Mouse (Mus musculus) ES-Bruce4 (cell line): ENCODE data around the gene Clasp1.

ENCODE experiments used
- CTCF ChIP-seq: IDR thresholded peaks from one replicate; pipeline ENCODE4 v1.8.1; 2011; ENCODE audit warnings: low read depth, low read length
- EP300 ChIP-seq: IDR thresholded peaks from 2 replicates; pipeline ENCODE4 v1.6.1; 2011; ENCODE audit warnings: low read depth, low read length; ENCODE audit not compliant: insufficient read depth
- POLR2A ChIP-seq: IDR thresholded peaks from one replicate; pipeline ENCODE4 v1.8.1; 2011; ENCODE audit warnings: low read length; ENCODE audit not compliant: insufficient read depth

- TF ChIP-seq CTCF (no peak), EP300 (no peak), POLR2A (no peak)
These were observed 58.3 kb downstream of the Clasp1 start for GRCm38 (mm10) chr1:118447131-118447530.
